ENCODE assay signal across 1 mouse cellular context in the genomic region with DNA sequence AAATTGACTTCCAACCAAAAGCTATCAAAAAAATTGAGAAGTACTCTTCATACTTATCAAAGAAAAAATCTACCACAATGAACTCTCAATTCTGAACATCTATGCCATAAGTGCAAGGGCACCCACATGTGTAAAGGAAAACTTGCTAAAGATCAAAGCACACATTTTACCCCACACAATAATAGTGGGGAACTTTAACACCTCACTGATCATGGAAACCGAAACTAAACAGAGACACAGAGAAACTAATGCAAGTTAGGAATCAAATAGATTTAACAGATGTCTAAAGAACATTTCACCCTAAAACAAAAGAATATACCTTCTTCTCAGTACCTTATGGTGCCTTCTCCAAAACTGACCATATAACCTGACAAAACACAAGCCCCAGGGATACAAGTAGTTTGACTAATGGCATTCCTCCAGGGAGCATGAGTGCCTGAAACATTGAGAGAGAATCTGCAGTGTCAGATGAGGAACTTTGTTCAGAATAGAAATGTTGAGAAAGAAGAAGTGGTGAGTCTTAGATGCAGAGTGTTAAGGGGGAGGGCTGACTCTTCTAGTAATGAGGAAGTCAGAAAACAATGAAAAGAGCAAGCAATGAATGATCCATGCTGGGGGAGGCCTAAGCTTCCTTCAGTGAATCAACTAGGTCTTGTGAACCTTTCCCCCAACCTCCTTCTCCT.
A peak's percentile ranks its signal among the peaks of the same experiment; 100 is the strongest.
TF ChIP-seq lines count a peak whose summit lies in the region.

No protein-coding gene starts in this region.

TF ChIP-seq in CH12.LX, 34 proteins besides CTCF, POLR2A, EP300 and RAD21 (continued from another document):
- TF ChIP-seq KAT2A (IDR thresholded peaks at IDR 0.05; ENCODE audit: insufficient replicate concordance, low read length) (no peak), MEF2A (IDR thresholded peaks at IDR 0.05; ENCODE audit: borderline replicate concordance, low read depth, low read length) (no peak), JUND (conservative IDR thresholded peaks at IDR 0.05; ENCODE audit: low read depth, low read length) (0 out of 2 replicates have a peak, but pooled peaks have one; percentile 25), UBTF (IDR thresholded peaks at IDR 0.05; ENCODE audit: low read depth, low read length) (no peak), CHD1 (IDR thresholded peaks at IDR 0.05; ENCODE audit: low read depth, low read length) (no peak), JUN (IDR thresholded peaks at IDR 0.05; ENCODE audit: insufficient read depth, low read depth, low read length) (no peak), MAFK (IDR thresholded peaks at IDR 0.05; ENCODE audit: insufficient replicate concordance, low read length) (0 out of 2 replicates have a peak, but pooled peaks have one; percentile 12), NELFE (IDR thresholded peaks at IDR 0.05; ENCODE audit: low read depth, low read length) (no peak), ELF1 (IDR thresholded peaks at IDR 0.05; ENCODE audit: low read depth, low read length) (no peak), ZNF384 (IDR thresholded peaks at IDR 0.05; ENCODE audit: low read depth, low read length) (0 out of 2 replicates have a peak, but pooled peaks have one; percentile 40), BHLHE40 (IDR thresholded peaks at IDR 0.05; ENCODE audit: low read depth, low read length) (0 out of 2 replicates have a peak, but pooled peaks have one; percentile 40), MXI1 (IDR thresholded peaks at IDR 0.05; ENCODE audit: low read depth, low read length) (no peak), POLR2AphosphoS2 (IDR thresholded peaks at IDR 0.05; ENCODE audit: low read depth, low read length) (no peak), MAX (IDR thresholded peaks at IDR 0.05; ENCODE audit: low read length) (peak; percentile 73), ETS1 (conservative IDR thresholded peaks at IDR 0.05; ENCODE audit: low read depth, low read length) (peak; percentile 32; the same call in 1 of the 2 replicates), TCF12 (IDR thresholded peaks at IDR 0.05; ENCODE audit: low read depth, low read length) (no peak), USF2 (conservative IDR thresholded peaks at IDR 0.05; ENCODE audit: low read depth, low read length) (no peak), ZKSCAN1 (IDR thresholded peaks at IDR 0.05; ENCODE audit: borderline replicate concordance, low read depth, low read length) (no peak), GABPA (IDR thresholded peaks at IDR 0.05; ENCODE audit: insufficient replicate concordance, low read depth, low read length) (no peak), CHD2 (IDR thresholded peaks at IDR 0.05; ENCODE audit: low read length) (peak; percentile 38; the same call in 1 of the 2 replicates), MYC (IDR thresholded peaks at IDR 0.05; ENCODE audit: low read depth, low read length) (peak; percentile 77), TBP (conservative IDR thresholded peaks at IDR 0.05; ENCODE audit: low read depth, low read length) (peak; percentile 54; the same call in 1 of the 2 replicates), RCOR1 (conservative IDR thresholded peaks at IDR 0.05; ENCODE audit: low read depth, low read length) (0 out of 2 replicates have a peak, but pooled peaks have one; percentile 52), NRF1 (IDR thresholded peaks at IDR 0.05; ENCODE audit: low read depth, low read length) (no peak), E2F4 (IDR thresholded peaks at IDR 0.05; ENCODE audit: insufficient replicate concordance, low read depth, low read length) (no peak), MAZ (IDR thresholded peaks at IDR 0.05; ENCODE audit: low read depth, low read length) (no peak)
